14 mouse cellular contexts compared by ENCODE assay signal in the genomic region with DNA sequence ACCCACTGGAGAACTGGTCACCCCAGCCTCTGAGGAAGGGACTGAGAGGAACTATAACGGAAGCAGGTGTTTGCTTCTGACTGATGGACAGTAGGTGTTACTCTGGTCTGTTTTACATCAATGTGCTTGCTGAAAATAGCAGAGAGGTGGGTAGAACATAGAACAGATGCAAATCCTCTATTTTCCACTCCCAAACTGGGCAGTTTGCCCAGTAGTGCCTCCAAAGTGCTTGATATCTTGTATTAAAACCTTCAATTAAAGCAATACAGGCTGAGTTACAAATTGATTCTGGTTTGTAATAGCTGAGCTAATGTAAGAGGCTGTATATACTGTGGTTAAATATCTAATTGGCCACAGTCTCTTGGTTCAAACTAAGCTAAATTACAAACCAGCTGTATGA.
DNase-seq lines count a peak whose midpoint lies in the region; ATAC-seq and TF ChIP-seq lines count a peak whose summit lies in the region.
"Had no signal": no experiment of that assay in that cellular context is flagged by ENCODE, and none has a peak within 500 bp of the region (broad histone marks: within the 10 kb centered on the region; RNA-seq: fewer than 3 reads in every experiment).

No protein-coding gene starts in this region.

- no peak overlapping the region for H3K4me3 ChIP-seq in heart, postnatal 0 days (ENCODE audit: low read depth, low read length)
- H3K4me3 ChIP-seq: embryonic facial prominence, embryonic 15.5 days; heart, embryonic 10.5 days; limb, embryonic 13.5 days; megakaryocyte, embryonic 14.5 days had no signal

- peak; percentile 90 for ATAC-seq in heart, postnatal 0 days (ENCODE audit: insufficient read depth, low read depth)

- no peak overlapping the region for H3K4me2 ChIP-seq in heart, postnatal 0 days (ENCODE audit: low read depth, low read length)
- H3K4me2 ChIP-seq: embryonic facial prominence, embryonic 15.5 days; limb, embryonic 13.5 days had no signal

- H3K27ac ChIP-seq in heart, postnatal 0 days (ENCODE audit: low read depth) = no peak overlapping the region
- H3K27ac ChIP-seq: embryonic facial prominence, embryonic 15.5 days; heart, embryonic 10.5 days; limb, embryonic 13.5 days had no signal

- intact Hi-C loops in heart, postnatal 36 days (cut with DNase I) = no loop called here

- H3K36me3 ChIP-seq in heart, postnatal 0 days (replicated peaks; ENCODE audit: control insufficient read depth, insufficient read depth, low read length) = no peaks in the 10 kb centered on the region
- H3K36me3 ChIP-seq: embryonic facial prominence, embryonic 15.5 days; heart, embryonic 10.5 days; limb, embryonic 13.5 days had no signal

- no peaks in the 10 kb centered on the region for H3K4me1 ChIP-seq in heart, postnatal 0 days (ENCODE audit: control insufficient read depth, insufficient read depth)
- H3K4me1 ChIP-seq: embryonic facial prominence, embryonic 15.5 days; megakaryocyte, embryonic 14.5 days had no signal

- no peaks in the 10 kb centered on the region for H3K9me3 ChIP-seq in heart, postnatal 0 days (replicated peaks; ENCODE audit: control insufficient read depth, low read length)
- H3K9me3 ChIP-seq: embryonic facial prominence, embryonic 15.5 days; heart, embryonic 10.5 days; limb, embryonic 13.5 days; megakaryocyte, embryonic 14.5 days had no signal

- H3K9ac ChIP-seq in heart, postnatal 0 days (replicated peaks; ENCODE audit: low read depth, low read length) = no peak overlapping the region
- H3K9ac ChIP-seq: embryonic facial prominence, embryonic 15.5 days; limb, embryonic 13.5 days had no signal

- DNase-seq in adrenal gland, postnatal 10 days = peak; percentile 31
- DNase-seq in adrenal gland, postnatal 4 days (ENCODE audit: low spot score in 2 of 2) = no peak
- peak; percentile 45 for DNase-seq in heart, postnatal 0 days (ENCODE audit: low spot score)
- no peak for DNase-seq in heart, postnatal 36 days
- DNase-seq in MN1 (ENCODE audit: low spot score) = peak; percentile 18
- peak; percentile 47 to 74 for DNase-seq in layer of hippocampus, adult 18-20 months (ENCODE audit: low spot score in 2 of 2)
- no peak for DNase-seq in gastrocnemius, adult 18-20 months (ENCODE audit: low spot score)
- DNase-seq in natural killer cell, adult 2 months (ENCODE audit: low spot score in 2 of 2) = no peak
- DNase-seq: lung, adult 2 months; thymus, adult 18-20 months had no signal

- 26% methylated on average over 1 of the region's 1 CpGs for WGBS in heart, postnatal 0 days

- H3K27me3 ChIP-seq in heart, postnatal 0 days (ENCODE audit: control insufficient read depth, insufficient read depth, low read length) = no peaks in the 10 kb centered on the region
- H3K27me3 ChIP-seq: embryonic facial prominence, embryonic 15.5 days; limb, embryonic 13.5 days; megakaryocyte, embryonic 14.5 days had no signal

- TF ChIP-seq CTCF in heart, postnatal 0 days (IDR thresholded peaks at IDR 0.05; ENCODE audit: low read depth) = no peak

- no peak for TF ChIP-seq EP300 in heart, postnatal 0 days (IDR thresholded peaks at IDR 0.05; ENCODE audit: low read depth)

Comparison
In these comparisons a context has a peak if more than half of its experiments do, and no peak if none do; other contexts are left out.
1. DNase-seq: peak in adrenal gland, postnatal 10 days (single experiment), heart, postnatal 0 days (single experiment), MN1 (single experiment) and layer of hippocampus, adult 18-20 months (2 of 2); none in adrenal gland, postnatal 4 days (0 of 2), heart, postnatal 36 days (0 of 2), gastrocnemius, adult 18-20 months (single experiment) and natural killer cell, adult 2 months (0 of 2).